Mouse (Mus musculus) urinary bladder, postnatal 4 days (tissue): Measurements from ENCODE around the gene Eif2b2.

Source experiments
- DNase-seq, 2 experiments: peaks; one replicate each; pipeline ENCODE4 v3.0.0; 2021 to 2022; ENCODE audit warnings: low spot score in 2 of 2

The Eif2b2 gene

GRCm38 (mm10) chr12:85193923-85194622 lies 25.2 kb upstream of the Eif2b2 start:
- DNase-seq, result no peak

- DNase-seq, result peak; percentile 82 to 83
Observed at GRCm38 (mm10) chr12:85194623-85195018, 24.7 kb upstream of the Eif2b2 start.

GRCm38 (mm10) chr12:85195086-85195485 lies 24.2 kb upstream of the Eif2b2 start:
- no peak for DNase-seq

GRCm38 (mm10) chr12:85196191-85196590 lies 23.1 kb upstream of the Eif2b2 start:
- DNase-seq, result no peak

GRCm38 (mm10) chr12:85197371-85197770 lies 21.9 kb upstream of the Eif2b2 start:
- no peak for DNase-seq

GRCm38 (mm10) chr12:85197936-85198335 lies 21.3 kb upstream of the Eif2b2 start:
- no peak for DNase-seq

GRCm38 (mm10) chr12:85199954-85200353 lies 19.3 kb upstream of the Eif2b2 start:
- no peak for DNase-seq

GRCm38 (mm10) chr12:85200929-85201829 lies 18.1 kb upstream of the Eif2b2 start:
- DNase-seq, result no peak

- DNase-seq, result no peak
Observed at GRCm38 (mm10) chr12:85201830-85202147, 17.5 kb upstream of the Eif2b2 start.

GRCm38 (mm10) chr12:85202191-85202590 lies 17.1 kb upstream of the Eif2b2 start:
- DNase-seq, result no peak

GRCm38 (mm10) chr12:85203699-85204098 lies 15.6 kb upstream of the Eif2b2 start:
- DNase-seq, result no peak

- no peak for DNase-seq
Observed at GRCm38 (mm10) chr12:85204105-85204504, 15.2 kb upstream of the Eif2b2 start.

GRCm38 (mm10) chr12:85205425-85205824 lies 13.9 kb upstream of the Eif2b2 start:
- DNase-seq, result no peak

GRCm38 (mm10) chr12:85208687-85209199 lies 10.5 kb upstream of the Eif2b2 start:
- no peak for DNase-seq

- DNase-seq, result no peak
Observed at GRCm38 (mm10) chr12:85215031-85215430, 4.2 kb upstream of the Eif2b2 start.

- no peak for DNase-seq
Observed at GRCm38 (mm10) chr12:85217733-85218310, 1.5 kb upstream of the Eif2b2 start.

- DNase-seq, result no peak
Observed at GRCm38 (mm10) chr12:85219905-85220290, 617 bp downstream of the Eif2b2 start.

- DNase-seq, result no peak
Observed at GRCm38 (mm10) chr12:85227227-85227626, 7.9 kb downstream of the Eif2b2 start.

- DNase-seq, result no peak
Observed at GRCm38 (mm10) chr12:85227876-85228599, 8.8 kb downstream of the Eif2b2 start.

- no peak for DNase-seq
Observed at GRCm38 (mm10) chr12:85233376-85234358, 14.4 kb downstream of the Eif2b2 start.

GRCm38 (mm10) chr12:85237553-85237952 lies 18.3 kb downstream of the Eif2b2 start:
- no peak for DNase-seq
